ENCODE assay signal across 11 mouse cellular contexts in genomic region chr19:5296630-5297029, GRCm38 (mm10). TPM values are rescaled to one million over a fixed set of nuclear protein-coding genes. Genes with fewer than 3 reads are reported as not detected.
DNase-seq lines count a peak whose midpoint lies in the region; ATAC-seq lines count a peak whose summit lies in the region.
"Had no signal": no experiment of that assay in that cellular context is flagged by ENCODE, and none has a peak within 500 bp of the region (broad histone marks: within the 10 kb centered on the region; RNA-seq: fewer than 3 reads in every experiment).

No protein-coding gene starts in this region.

- ATAC-seq in heart, embryonic 14.5 days (ENCODE audit: insufficient number of reproducible peaks, insufficient read depth, low FRiP score, low read depth): no peak
- ATAC-seq in neural tube, embryonic 12.5 days (ENCODE audit: low FRiP score, low read depth): no peak
- ATAC-seq: intestine, postnatal 0 days had no signal

- no peaks in the 10 kb centered on the region for H3K9me3 ChIP-seq in heart, embryonic 14.5 days (ENCODE audit: control insufficient read depth, low read length)
- H3K9me3 ChIP-seq in neural tube, embryonic 12.5 days: no peaks in the 10 kb centered on the region
- H3K9me3 ChIP-seq: embryonic facial prominence, embryonic 12.5 days; limb, embryonic 15.5 days had no signal

- no peak for DNase-seq in heart, postnatal 25 days (ENCODE audit: low spot score)
- no peak for DNase-seq in neural tube, embryonic 10.5 days (ENCODE audit: extremely low spot score, low spot score)
- DNase-seq in left cerebral cortex, postnatal 25 days (ENCODE audit: low spot score in 2 of 2): peak; percentile 68 to 93
- DNase-seq in gastrocnemius, postnatal 14 days: no peak
- DNase-seq in retina, postnatal 1 day: no peak
- no peak for DNase-seq in lung, postnatal 4 days

- H3K27ac ChIP-seq in heart, embryonic 14.5 days (replicated peaks in 1 of 2; ENCODE audit: control insufficient read depth in 1 of 2, insufficient read depth in 1 of 2, low read depth in 2 of 2, low read length in 2 of 2): no peak overlapping the region
- no peak overlapping the region for H3K27ac ChIP-seq in neural tube, embryonic 12.5 days
- H3K27ac ChIP-seq: embryonic facial prominence, embryonic 12.5 days had no signal

- intact Hi-C loops in heart, postnatal 25 days (cut with DNase I): loop anchor here (5.0 kb wide), 1 partner anchor 189 kb away; the partner anchor contains the start of gene Rab1b
- intact Hi-C loops in left cerebral cortex, postnatal 25 days (cut with DNase I): loop anchor here (2.0 to 5.0 kb wide), 2 partner anchors 71 to 194 kb away; partner anchors contain the start of genes Banf1, Cfl1 and Eif1ad
- intact Hi-C loops in gastrocnemius, postnatal 14 days (cut with DNase I; ENCODE audit: low total_unique reads): no loop called here

- H3K27me3 ChIP-seq in heart, embryonic 14.5 days (ENCODE audit: control insufficient read depth, insufficient read depth, low read length): no peaks in the 10 kb centered on the region
- no peaks in the 10 kb centered on the region for H3K27me3 ChIP-seq in neural tube, embryonic 12.5 days (replicated peaks)
- H3K27me3 ChIP-seq: embryonic facial prominence, embryonic 12.5 days; limb, embryonic 15.5 days had no signal

- H3K4me3 ChIP-seq in heart, embryonic 14.5 days (ENCODE audit: control insufficient read depth in 1 of 2, insufficient read depth in 1 of 2, low read depth in 1 of 2, low read length in 2 of 2): no peak overlapping the region
- H3K4me3 ChIP-seq in neural tube, embryonic 12.5 days: no peak overlapping the region

- WGBS in heart, embryonic 14.5 days: 51% methylated on average over 5 of the region's 5 CpGs
- WGBS in neural tube, embryonic 12.5 days: 71% methylated on average over 5 of the region's 5 CpGs

- H3K36me3 ChIP-seq in heart, embryonic 14.5 days (ENCODE audit: control insufficient read depth, insufficient read depth, low read length): peaks cover 26% of the 10 kb centered on the region
- peaks cover 19% of the 10 kb centered on the region for H3K36me3 ChIP-seq in neural tube, embryonic 12.5 days

- H3K9ac ChIP-seq in heart, embryonic 14.5 days (ENCODE audit: low read length): 0 out of 2 replicates have a peak overlapping the region, but pooled peaks have one; percentile 76
- no peak overlapping the region for H3K9ac ChIP-seq in neural tube, embryonic 12.5 days

- H3K4me2 ChIP-seq in heart, embryonic 14.5 days (ENCODE audit: low read length): no peak overlapping the region
- peak overlapping the region; percentile 10; the same call in 1 of the 2 replicates for H3K4me2 ChIP-seq in neural tube, embryonic 12.5 days (replicated peaks)

- H3K4me1 ChIP-seq in heart, embryonic 14.5 days (ENCODE audit: control insufficient read depth in 2 of 2, insufficient read depth in 2 of 2, low read length in 2 of 2): peaks cover 12 to 29% of the 10 kb centered on the region in 2 experiments
- H3K4me1 ChIP-seq in neural tube, embryonic 12.5 days: peaks cover 25% of the 10 kb centered on the region

RNA-seq across cellular contexts. Expression of gene Sf3b2, which starts 1.4 kb away (rescaled TPM):
- 201 and 208 TPM in 2 replicates for polyA plus RNA-seq in heart, embryonic 14.5 days (2014; fragmentation: Nextera tagmentation; extraction: Ambion mirVana)
- total RNA-seq in heart, postnatal 25 days (2021): 100 to 1,000 TPM; 110 to 115 TPM
- 351 and 381 TPM in 2 replicates for polyA plus RNA-seq in neural tube, embryonic 12.5 days (2016; fragmentation: Nextera tagmentation; extraction: Ambion mirVana)
- total RNA-seq in left cerebral cortex, postnatal 25 days (2021): 100 to 1,000 TPM; 196 to 198 TPM
- total RNA-seq in gastrocnemius, postnatal 14 days (2021): 10 to 100 TPM; 72.1 to 72.6 TPM

RNA-seq across cellular contexts. Expression of gene Gal3st3, which starts 1.5 kb away (rescaled TPM):
- polyA plus RNA-seq in heart, embryonic 14.5 days (2014; fragmentation: Nextera tagmentation; extraction: Ambion mirVana): 6.4 and 6.7 TPM in 2 replicates
- 10 to 100 TPM; 24.5 to 25.7 TPM for total RNA-seq in heart, postnatal 25 days (2021)
- polyA plus RNA-seq in neural tube, embryonic 12.5 days (2016; fragmentation: Nextera tagmentation; extraction: Ambion mirVana): 18.6 and 19.4 TPM in 2 replicates
- 10 to 100 TPM; 84.3 to 92.4 TPM for total RNA-seq in left cerebral cortex, postnatal 25 days (2021)
- under 1 TPM in 1 of 2 experiments, not detected in 1; 0.16 TPM for total RNA-seq in gastrocnemius, postnatal 14 days (2021)

RNA-seq across cellular contexts. Expression of gene Pacs1, which starts 23.7 kb away (rescaled TPM):
- polyA plus RNA-seq in heart, embryonic 14.5 days (2014; fragmentation: Nextera tagmentation; extraction: Ambion mirVana): 20.9 TPM in 2 replicates
- total RNA-seq in heart, postnatal 25 days (2021): 10 to 100 TPM; 21.1 TPM
- 28.9 and 35.0 TPM in 2 replicates for polyA plus RNA-seq in neural tube, embryonic 12.5 days (2016; fragmentation: Nextera tagmentation; extraction: Ambion mirVana)
- 10 to 100 TPM; 60.3 to 62.2 TPM for total RNA-seq in left cerebral cortex, postnatal 25 days (2021)
- total RNA-seq in gastrocnemius, postnatal 14 days (2021): 1 to 10 TPM; 6.7 to 7.7 TPM

RNA-seq across cellular contexts. Expression of gene Catsper1, which starts 38.9 kb away (rescaled TPM):
- polyA plus RNA-seq in heart, embryonic 14.5 days (2014; fragmentation: Nextera tagmentation; extraction: Ambion mirVana): not detected in 2 replicates
- not detected for total RNA-seq in heart, postnatal 25 days (2021)
- not detected in 2 replicates for polyA plus RNA-seq in neural tube, embryonic 12.5 days (2016; fragmentation: Nextera tagmentation; extraction: Ambion mirVana)
- not detected for total RNA-seq in left cerebral cortex, postnatal 25 days (2021)
- total RNA-seq in gastrocnemius, postnatal 14 days (2021): not detected
- polyA plus RNA-seq: embryonic facial prominence, embryonic 12.5 days; intestine, postnatal 0 days; limb, embryonic 15.5 days had no signal

RNA-seq across cellular contexts. Expression of gene Cst6, which starts 52.7 kb away (rescaled TPM):
- polyA plus RNA-seq in heart, embryonic 14.5 days (2014; fragmentation: Nextera tagmentation; extraction: Ambion mirVana): 0.92 and 0.95 TPM in 2 replicates
- 1 to 10 TPM; 7.4 to 9.6 TPM for total RNA-seq in heart, postnatal 25 days (2021)
- polyA plus RNA-seq in neural tube, embryonic 12.5 days (2016; fragmentation: Nextera tagmentation; extraction: Ambion mirVana): 3.9 and 4.1 TPM in 2 replicates
- 10 to 100 TPM; 21.2 to 23.9 TPM for total RNA-seq in left cerebral cortex, postnatal 25 days (2021)
- total RNA-seq in gastrocnemius, postnatal 14 days (2021): 1 to 10 TPM; 7.1 to 7.4 TPM

Comparison
In these comparisons a context has a peak if more than half of its experiments do, and no peak if none do; other contexts are left out.
1. DNase-seq: peak in left cerebral cortex, postnatal 25 days (2 of 2); none in heart, postnatal 25 days (single experiment), neural tube, embryonic 10.5 days (single experiment), gastrocnemius, postnatal 14 days (single experiment), retina, postnatal 1 day (single experiment) and lung, postnatal 4 days (0 of 2).
2. RNA of gene Gal3st3, which starts 1.5 kb away (total RNA-seq): 84.3 to 92.4 TPM in left cerebral cortex, postnatal 25 days and 24.5 to 25.7 TPM in heart, postnatal 25 days; 0.16 TPM in gastrocnemius, postnatal 14 days; every median in the first group is over 10 times any median in the second.